ENCODE assay signal across 8 mouse cellular contexts in genomic region chr6:5858371-5858770, GRCm38 (mm10).
A peak's percentile ranks its signal among the peaks of the same experiment; 100 is the strongest.
DNase-seq lines count a peak whose midpoint lies in the region; ATAC-seq and TF ChIP-seq lines count a peak whose summit lies in the region.

No protein-coding gene starts in this region.

- H3K36me3 ChIP-seq in forebrain, embryonic 10.5 days (replicated peaks) = no peaks in the 10 kb centered on the region
- no peaks in the 10 kb centered on the region for H3K36me3 ChIP-seq in forebrain, embryonic 12.5 days (replicated peaks)
- H3K36me3 ChIP-seq in CH12.LX (replicated peaks in 1 of 2; ENCODE audit: control insufficient read depth in 1 of 2, insufficient read depth in 1 of 2, low read length in 1 of 2) = no peaks in the 10 kb centered on the region
- H3K36me3 ChIP-seq in heart, embryonic 11.5 days (ENCODE audit: control insufficient read depth, insufficient read depth, low read length) = no peaks in the 10 kb centered on the region

- TF ChIP-seq POLR2A in CH12.LX (IDR thresholded peaks at IDR 0.05; ENCODE audit: low read depth, low read length) = no peak

- H3K9me3 ChIP-seq in forebrain, embryonic 10.5 days = no peaks in the 10 kb centered on the region
- H3K9me3 ChIP-seq in forebrain, embryonic 12.5 days = no peaks in the 10 kb centered on the region
- no peaks in the 10 kb centered on the region for H3K9me3 ChIP-seq in CH12.LX (replicated peaks; ENCODE audit: low read length)
- H3K9me3 ChIP-seq in heart, embryonic 11.5 days (replicated peaks; ENCODE audit: control insufficient read depth, low read length) = no peaks in the 10 kb centered on the region

- in situ Hi-C loops in CH12.LX (cut with MboI; ENCODE audit: low pct_ligation_motif_present, low pct_unique_long_range_greater_than_20kb, low sequenced_read_pairs) = no loop called here

- ATAC-seq in forebrain, embryonic 12.5 days (ENCODE audit: low FRiP score) = no peak
- ATAC-seq in heart, embryonic 11.5 days (replicated peaks; ENCODE audit: insufficient number of reproducible peaks, low FRiP score, low TSS enrichment) = no peak
- ATAC-seq in megakaryocyte progenitor cell, adult 5-6 weeks (replicated peaks; ENCODE audit: poor library complexity) = 0 out of 2 replicates have a peak, but pooled peaks have one; percentile 42

- dilution Hi-C loops in CH12.LX (cut with MboI; ENCODE audit: extremely low pct_ligation_motif_present, extremely low pct_unique_long_range_greater_than_20kb, low sequenced_read_pairs) = no loop called here

- peaks cover 14% of the 10 kb centered on the region; the same call in 1 of the 2 replicates for H3K4me1 ChIP-seq in forebrain, embryonic 10.5 days
- H3K4me1 ChIP-seq in forebrain, embryonic 12.5 days = peaks cover 6% of the 10 kb centered on the region; the same call in 1 of the 2 replicates
- H3K4me1 ChIP-seq in CH12.LX (ENCODE audit: control insufficient read depth in 1 of 2, insufficient read depth in 2 of 2) = peaks cover 0 to 5% of the 10 kb centered on the region in 2 experiments; a peak in 1 of 4 replicates
- no peaks in the 10 kb centered on the region for H3K4me1 ChIP-seq in heart, embryonic 11.5 days (ENCODE audit: control insufficient read depth, insufficient read depth, low read length)

- WGBS in forebrain, embryonic 10.5 days = 17% methylated on average over 12 of the region's 12 CpGs
- WGBS in forebrain, embryonic 12.5 days = 19% methylated on average over 12 of the region's 12 CpGs
- 14% methylated on average over 12 of the region's 12 CpGs for WGBS in heart, embryonic 11.5 days (ENCODE audit: insufficient replicate concordance)

- peak; percentile 35 for DNase-seq in forebrain, embryonic 10.5 days (ENCODE audit: extremely low spot score, low spot score)
- peak; percentile 57 for DNase-seq in CH12.LX (ENCODE audit: extremely low read depth)
- DNase-seq in cerebellum, adult 9-10 months = peak; percentile 41
- peak; percentile 34 for DNase-seq in kidney, postnatal 14 days
- DNase-seq in testis, postnatal 10 days (ENCODE audit: low spot score) = peak; percentile 81

- no peak overlapping the region for H3K9ac ChIP-seq in forebrain, embryonic 12.5 days
- H3K9ac ChIP-seq in CH12.LX (ENCODE audit: insufficient read depth, low read depth) = no peak overlapping the region
- no peak overlapping the region for H3K9ac ChIP-seq in heart, embryonic 11.5 days (ENCODE audit: low read depth, low read length)

- no peak overlapping the region for H3K4me2 ChIP-seq in forebrain, embryonic 12.5 days
- peak overlapping the region; percentile 97 for H3K4me2 ChIP-seq in CH12.LX (ENCODE audit: insufficient read depth, low read depth, poor library complexity, severe bottlenecking)
- peak overlapping the region; percentile 55 for H3K4me2 ChIP-seq in heart, embryonic 11.5 days

- H3K79me2 ChIP-seq in CH12.LX (replicated peaks; ENCODE audit: control insufficient read depth, extremely low read depth, insufficient read depth, poor library complexity, severe bottlenecking) = no peaks in the 10 kb centered on the region

- no peak overlapping the region for H3K27ac ChIP-seq in forebrain, embryonic 10.5 days
- H3K27ac ChIP-seq in forebrain, embryonic 12.5 days = no peak overlapping the region
- no peak overlapping the region for H3K27ac ChIP-seq in CH12.LX (ENCODE audit: insufficient read depth, low read depth)
- H3K27ac ChIP-seq in heart, embryonic 11.5 days (ENCODE audit: low read depth, low read length) = no peak overlapping the region

- no peaks in the 10 kb centered on the region; the same call in 1 of the 2 replicates for H3K27me3 ChIP-seq in forebrain, embryonic 10.5 days (ENCODE audit: poor library complexity, severe bottlenecking)
- no peaks in the 10 kb centered on the region for H3K27me3 ChIP-seq in forebrain, embryonic 12.5 days
- no peaks in the 10 kb centered on the region for H3K27me3 ChIP-seq in CH12.LX (replicated peaks)
- no peaks in the 10 kb centered on the region for H3K27me3 ChIP-seq in heart, embryonic 11.5 days (ENCODE audit: control insufficient read depth, insufficient read depth, low read length)

- TF ChIP-seq CTCF in CH12.LX (conservative IDR thresholded peaks at IDR 0.05 in 1 of 2, IDR thresholded peaks at IDR 0.05 in 1 of 2; ENCODE audit: low read depth in 2 of 2, low read length in 2 of 2) = peak; percentile 76 to 87

- H3K4me3 ChIP-seq in forebrain, embryonic 10.5 days = no peak overlapping the region
- H3K4me3 ChIP-seq in forebrain, embryonic 12.5 days (replicated peaks) = no peak overlapping the region
- H3K4me3 ChIP-seq in CH12.LX (replicated peaks in 1 of 3; ENCODE audit: low read depth in 2 of 3, low read length in 2 of 3, poor library complexity in 1 of 3) = no peak overlapping the region
- no peak overlapping the region for H3K4me3 ChIP-seq in heart, embryonic 11.5 days (ENCODE audit: low read depth, low read length)

- TF ChIP-seq EP300 in CH12.LX (IDR thresholded peaks at IDR 0.05; ENCODE audit: low read length) = no peak

- peak; percentile 93 for TF ChIP-seq RAD21 in CH12.LX (IDR thresholded peaks at IDR 0.05; ENCODE audit: low read depth, low read length)

TF ChIP-seq in CH12.LX, 34 proteins besides CTCF, POLR2A, EP300 and RAD21:
- peak; percentile 38; the same call in 1 of the 2 replicates for TF ChIP-seq ZC3H11A (IDR thresholded peaks at IDR 0.05; ENCODE audit: low read depth, low read length)
- peak; percentile 62; the same call in 1 of the 2 replicates for TF ChIP-seq ZNF384 (IDR thresholded peaks at IDR 0.05; ENCODE audit: low read depth, low read length)
- no peak for TF ChIP-seq GABPA (IDR thresholded peaks at IDR 0.05; ENCODE audit: insufficient replicate concordance, low read depth, low read length)
- no peak for TF ChIP-seq NELFE (IDR thresholded peaks at IDR 0.05; ENCODE audit: low read depth, low read length)
- TF ChIP-seq ZMIZ1 (IDR thresholded peaks at IDR 0.05; ENCODE audit: low read depth, low read length) = no peak
- TF ChIP-seq POLR2AphosphoS2 (IDR thresholded peaks at IDR 0.05; ENCODE audit: low read depth, low read length) = no peak
- peak; percentile 69 for TF ChIP-seq SMC3 (IDR thresholded peaks at IDR 0.05; ENCODE audit: low read depth, low read length)
- no peak for TF ChIP-seq MEF2A (IDR thresholded peaks at IDR 0.05; ENCODE audit: borderline replicate concordance, low read depth, low read length)
- TF ChIP-seq NRF1 (IDR thresholded peaks at IDR 0.05; ENCODE audit: low read depth, low read length) = no peak
